Mouse (Mus musculus) intestine, embryonic 14.5 days (tissue): ENCODE data around the gene Unc13a. TPM values are rescaled to one million over a fixed set of nuclear protein-coding genes. Genes with fewer than 3 reads are reported as not detected.

Experiments
- microRNA-seq: library from miRNA; unstranded; fragments of <30 nt; microRNA quantifications from one replicate; pipeline ENCODE4, GENCODE M21; 2016
- polyA plus RNA-seq: library from polyadenylated mRNA; unstranded; fragments of >200 nt; fragmentation: Nextera tagmentation; extraction: Ambion mirVana; gene quantifications from 2 replicates; pipeline ENCODE4 v1.2.1, GENCODE M21; 2014

Unc13a gene
- polyA plus RNA-seq, 1 experiment from 2014 or later: 2.4 TPM

Small RNA genes within 50 kb of the gene (microRNA-seq; reads per million reads assigned to microRNA genes)
- not detected for gene Mir6769b

Other genes with a start within 250 kb of the Unc13a start
- 29.4 and 30.8 TPM in 2 replicates for gene Abhd8, start 208.1 kb downstream of the Unc13a start, polyA plus RNA-seq
- 183 and 191 TPM in 2 replicates for gene Mrpl34, start 206.8 kb downstream of the Unc13a start, polyA plus RNA-seq
- gene Dda1, start 202.6 kb downstream of the Unc13a start, polyA plus RNA-seq: 102 TPM in 2 replicates
- 1.2 and 1.7 TPM in 2 replicates for gene Ano8, start 185.8 kb downstream of the Unc13a start, polyA plus RNA-seq
- 6.1 and 6.2 TPM in 2 replicates for gene Gtpbp3, start 183.7 kb downstream of the Unc13a start, polyA plus RNA-seq
- 59.3 and 63.7 TPM in 2 replicates for gene Plvap, start 160.0 kb downstream of the Unc13a start, polyA plus RNA-seq
- 0.54 and 0.58 TPM in 2 replicates for gene Ccdc194, start 146.0 kb downstream of the Unc13a start, polyA plus RNA-seq
- 11.8 and 14.5 TPM in 2 replicates for gene Bst2, start 134.3 kb downstream of the Unc13a start, polyA plus RNA-seq
- gene Mvb12a, start 128.8 kb downstream of the Unc13a start, polyA plus RNA-seq: 102 and 103 TPM in 2 replicates
- 0.83 and 1.6 TPM in 2 replicates for gene Tmem221, start 112.9 kb downstream of the Unc13a start, polyA plus RNA-seq
- gene Nxnl1, start 105.2 kb downstream of the Unc13a start, polyA plus RNA-seq: not detected in 2 replicates
- gene Slc27a1, start 102.9 kb downstream of the Unc13a start, polyA plus RNA-seq: 15.8 and 20.0 TPM in 2 replicates
- 273 and 286 TPM in 2 replicates for gene Pgls, start 79.6 kb downstream of the Unc13a start, polyA plus RNA-seq
- gene Fam129c, start 74.1 kb downstream of the Unc13a start, polyA plus RNA-seq: 3.1 and 4.9 TPM in 2 replicates
- 84.4 and 85.3 TPM in 2 replicates for gene Colgalt1, start 60.8 kb downstream of the Unc13a start, polyA plus RNA-seq
- 4.1 and 4.5 TPM in 2 replicates for gene Jak3, start 4.5 kb upstream of the Unc13a start, polyA plus RNA-seq
- gene Insl3, start 17.5 kb upstream of the Unc13a start, polyA plus RNA-seq: 0.98 and 1.4 TPM in 2 replicates
- gene B3gnt3, start 30.0 kb upstream of the Unc13a start, polyA plus RNA-seq: 6.9 and 8.4 TPM in 2 replicates
- 5.8 and 6.9 TPM in 2 replicates for gene Fcho1, start 54.0 kb upstream of the Unc13a start, polyA plus RNA-seq
- 5.8 and 6.9 TPM in 2 replicates for gene Zfp709, start 210.3 kb upstream of the Unc13a start, polyA plus RNA-seq
- 4.1 and 6.4 TPM in 2 replicates for gene Zfp882, start 236.9 kb upstream of the Unc13a start, polyA plus RNA-seq
- 23.1 and 25.2 TPM in 2 replicates for gene Zfp617, start 236.9 kb upstream of the Unc13a start, polyA plus RNA-seq